Mouse (Mus musculus): Measurements from ENCODE around the gene Sergef.

The Sergef gene

GRCm38 (mm10) chr7:46401371-46402180 lies 238.0 kb downstream of the Sergef start:
- no peak for DNase-seq (ENCODE audit: low read depth)

GRCm38 (mm10) chr7:46400346-46400745 lies 239.3 kb downstream of the Sergef start:
- DNase-seq (ENCODE audit: low read depth), result no peak

- no peak for DNase-seq (ENCODE audit: low read depth)
These were observed 239.9 kb downstream of the Sergef start for GRCm38 (mm10) chr7:46399676-46400075.

- no peak for DNase-seq (ENCODE audit: low read depth)
These were observed 241.0 kb downstream of the Sergef start for GRCm38 (mm10) chr7:46398612-46399011.

- DNase-seq (ENCODE audit: low read depth), result no peak
These were observed 241.8 kb downstream of the Sergef start for GRCm38 (mm10) chr7:46397732-46398333.

- DNase-seq (ENCODE audit: low read depth), result no peak
These were observed 242.5 kb downstream of the Sergef start for GRCm38 (mm10) chr7:46396928-46397731.

- no peak for DNase-seq (ENCODE audit: low read depth)
These were observed 243.2 kb downstream of the Sergef start, which contains the start of gene Kcnc1 for GRCm38 (mm10) chr7:46396231-46396927. Kcnc1 (plus strand) TSS chr7:46396497.

GRCm38 (mm10) chr7:46395571-46395970 lies 244.0 kb downstream of the Sergef start:
- no peak for DNase-seq (ENCODE audit: low read depth)

GRCm38 (mm10) chr7:46394933-46395332 lies 244.7 kb downstream of the Sergef start:
- DNase-seq (ENCODE audit: low read depth), result no peak

- DNase-seq (ENCODE audit: low read depth), result no peak
These were observed 245.7 kb downstream of the Sergef start for GRCm38 (mm10) chr7:46393718-46394511.
